Mouse (Mus musculus) right cerebral cortex, postnatal 36 days (tissue): ENCODE measurements around the gene Iqschfp.

Experiments
- DNase-seq, 2 experiments: peaks; one replicate each; pipeline ENCODE4 v3.0.0; 2022; ENCODE audit warnings: low spot score in 2 of 2, mixed read lengths in 1 of 2

The Iqschfp gene

DNA sequence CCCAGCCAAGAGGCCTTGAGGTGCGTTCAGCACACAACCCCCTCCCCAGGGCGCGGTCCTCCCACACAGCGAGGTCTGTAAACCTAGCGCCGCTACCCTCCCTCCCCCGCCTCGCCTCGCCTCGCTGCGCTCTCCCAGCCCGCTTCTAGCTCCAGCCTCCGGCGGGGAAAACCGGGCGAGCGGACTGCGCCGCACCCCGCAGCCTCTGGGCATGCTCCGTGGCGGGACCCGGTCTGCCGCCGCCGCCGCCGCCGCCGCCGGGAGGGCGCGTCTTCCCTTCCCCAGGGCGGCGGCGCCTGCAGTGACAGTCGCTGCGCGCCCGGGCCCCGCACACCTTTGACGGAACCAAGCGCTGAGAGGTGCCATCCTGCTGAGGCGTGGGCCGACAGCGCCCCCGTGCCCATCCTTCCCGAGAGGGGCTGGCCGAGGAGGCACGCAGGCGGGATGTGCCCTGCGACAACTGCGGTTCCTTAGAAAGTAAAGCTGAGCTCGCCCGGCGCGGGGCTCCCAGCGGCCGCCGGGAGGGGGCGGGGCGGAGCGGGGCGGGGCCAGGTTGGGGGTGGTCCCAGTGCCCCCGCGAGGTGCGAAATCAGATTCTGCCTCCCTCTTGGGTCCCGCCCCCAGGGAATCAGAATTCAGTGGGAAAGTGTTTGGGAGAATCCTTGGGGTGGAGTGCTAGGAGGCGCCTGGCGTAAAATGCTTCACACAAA, 601.7 kb downstream of the Iqschfp start:
- DNase-seq = peak; percentile 68 to 72

DNA sequence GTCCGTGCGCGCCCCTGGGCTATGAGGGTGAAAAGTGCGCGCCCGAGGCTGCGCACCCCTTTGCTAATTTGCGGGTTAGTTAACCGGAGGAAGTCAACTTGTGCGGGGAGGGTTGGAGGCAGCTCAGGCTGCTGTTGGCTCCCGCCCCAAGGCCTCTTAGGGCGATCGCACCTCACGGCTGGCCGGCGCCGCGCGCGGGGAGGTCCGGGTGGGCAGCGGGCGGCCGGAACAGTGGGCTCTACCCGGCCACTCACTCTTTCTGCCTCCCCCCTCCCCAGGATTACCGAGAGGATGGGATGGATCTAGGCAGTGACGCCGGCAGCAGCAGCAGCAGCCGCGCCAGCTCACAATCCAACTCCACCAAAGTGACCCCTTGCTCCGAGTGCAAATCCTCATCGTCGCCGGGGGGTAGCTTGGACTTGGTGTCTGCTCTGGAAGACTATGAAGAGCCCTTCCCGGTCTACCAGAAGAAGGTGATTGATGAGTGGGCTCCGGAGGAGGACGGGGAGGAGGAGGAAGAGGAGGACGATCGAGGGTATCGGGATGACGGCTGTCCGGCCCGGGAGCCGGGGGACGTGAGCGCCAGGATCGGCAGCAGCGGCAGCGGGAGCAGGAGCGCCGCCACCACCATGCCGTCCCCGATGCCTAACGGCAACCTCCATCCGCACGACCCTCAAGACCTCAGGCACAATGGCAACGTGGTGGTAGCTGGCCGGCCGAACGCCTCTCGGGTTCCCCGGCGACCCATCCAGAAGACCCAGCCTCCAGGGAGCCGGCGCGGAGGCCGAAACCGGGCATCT, 602.5 kb downstream of the Iqschfp start:
- no peak for DNase-seq

DNA sequence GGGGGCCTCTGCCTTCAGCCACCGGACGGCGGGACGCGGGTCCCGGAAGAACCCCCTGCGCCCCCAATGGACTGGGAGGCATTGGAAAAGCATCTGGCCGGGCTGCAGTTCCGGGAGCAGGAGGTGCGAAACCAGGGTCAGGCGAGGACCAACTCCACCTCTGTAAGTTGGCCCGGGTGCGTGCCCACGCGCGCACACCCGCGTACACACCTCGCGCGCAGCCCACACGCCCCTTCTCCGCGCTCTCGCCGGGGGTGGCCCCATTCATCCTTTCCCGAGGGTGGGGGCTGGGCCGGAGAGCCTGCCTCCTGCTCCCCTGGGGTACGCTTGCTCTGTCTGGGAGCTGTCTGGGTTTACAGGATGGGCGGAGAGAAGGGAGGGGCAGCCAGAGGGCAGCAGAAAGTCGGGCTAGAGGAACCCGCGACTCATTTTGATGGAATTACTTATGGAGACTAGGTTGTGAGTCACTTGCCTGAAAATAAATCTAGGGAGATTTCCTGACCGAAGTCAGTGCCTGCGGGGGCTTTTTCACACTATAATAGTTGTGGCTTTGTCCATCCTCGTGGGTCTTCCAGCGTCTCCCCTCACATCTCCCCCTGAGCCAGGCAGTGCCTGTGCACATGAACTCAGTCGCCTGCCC, 603.2 kb downstream of the Iqschfp start:
- DNase-seq = peak; percentile 59 to 62

DNA sequence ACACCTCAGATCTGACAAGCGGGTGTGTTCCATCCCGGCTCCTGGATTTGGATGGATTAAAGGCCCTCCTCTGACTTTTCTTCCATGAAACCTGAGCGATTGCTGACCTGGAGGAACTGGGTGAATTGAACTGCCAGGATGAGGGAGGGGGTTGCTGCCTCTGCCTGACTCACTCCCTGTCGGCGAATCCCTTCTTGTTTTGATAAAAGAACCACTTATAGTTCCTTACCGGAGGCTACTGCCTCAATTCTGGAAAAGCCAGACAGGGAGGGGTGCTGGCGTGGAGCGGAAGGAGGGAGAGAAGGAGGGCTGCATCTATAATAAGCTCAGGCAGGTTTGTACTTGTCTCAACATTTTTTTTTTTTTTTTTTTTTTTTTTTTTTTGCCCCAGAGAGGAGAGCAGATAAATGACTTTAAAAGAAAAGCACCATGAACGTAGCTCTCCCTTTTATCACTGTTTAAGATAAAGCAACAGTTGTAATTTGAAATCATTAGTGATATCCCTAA, 603.8 kb downstream of the Iqschfp start:
- no peak for DNase-seq

DNA sequence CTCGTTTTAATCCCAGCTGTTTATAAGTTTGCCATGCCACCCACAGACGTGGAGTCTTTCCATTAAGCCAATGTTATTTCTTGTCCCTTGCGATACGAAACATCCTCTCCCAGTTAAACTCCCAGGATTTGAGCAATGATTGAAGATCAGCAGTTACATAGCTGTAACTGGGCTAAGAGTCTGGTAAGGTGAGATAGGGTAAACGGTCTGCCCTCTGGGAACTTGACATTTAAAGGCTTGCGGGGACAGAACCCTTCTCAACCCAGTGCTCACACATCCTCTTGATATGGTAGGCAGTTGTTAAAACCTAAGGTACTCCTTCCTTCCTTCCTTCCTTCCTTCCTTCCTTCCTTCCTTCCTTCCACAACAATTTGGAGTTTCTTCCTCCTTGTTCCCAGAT, 604.5 kb downstream of the Iqschfp start:
- DNase-seq = no peak

DNA sequence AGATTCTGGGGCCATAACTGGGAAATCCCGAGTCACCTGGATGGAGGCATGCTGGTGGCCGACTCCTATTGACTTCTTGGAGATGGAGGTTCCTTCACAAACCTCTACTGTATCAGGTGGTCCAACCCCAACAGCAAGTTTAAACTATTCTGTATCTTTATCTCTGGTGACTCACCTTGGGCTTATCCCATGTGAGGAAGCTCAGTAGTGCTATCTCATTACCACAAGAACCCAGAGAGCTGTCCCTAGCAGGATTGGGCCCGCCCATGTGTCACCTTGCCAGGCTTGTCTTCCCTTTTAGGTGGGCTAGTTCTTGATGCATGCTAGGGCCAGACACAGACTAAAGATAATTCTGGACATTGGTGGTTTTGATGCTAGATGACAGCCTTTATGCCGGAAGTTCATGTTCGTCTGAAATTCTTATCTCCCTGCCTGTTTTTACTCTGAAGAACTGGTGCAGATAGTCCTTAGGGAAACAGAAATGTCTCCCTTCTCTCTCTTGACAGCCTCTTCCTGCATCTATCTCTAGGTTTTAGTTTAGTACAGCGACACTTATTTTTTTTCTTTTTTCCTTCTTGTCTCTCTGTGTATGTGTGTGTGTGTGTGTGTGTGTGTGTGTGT, 607.6 kb downstream of the Iqschfp start:
- peak in 1 of 2 experiments; percentile 0 for DNase-seq

DNA sequence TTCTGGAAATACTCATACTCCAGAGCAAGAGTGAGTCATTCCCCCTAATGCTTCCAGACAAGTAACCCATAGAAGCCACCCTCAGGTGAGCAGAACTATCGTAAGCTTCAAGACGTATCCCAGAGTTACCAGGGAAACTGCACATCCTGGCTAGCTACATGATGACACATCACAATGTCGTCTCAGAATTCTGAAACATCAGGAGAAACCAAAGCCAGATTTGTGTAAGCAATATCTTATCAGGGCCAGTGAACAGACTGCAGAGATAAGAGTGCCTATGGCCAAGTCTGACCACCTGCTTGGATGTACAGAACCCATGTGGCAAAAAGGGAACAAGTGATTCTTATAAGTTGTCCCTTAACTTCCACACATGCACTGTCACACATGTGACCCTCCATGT, 612.8 kb downstream of the Iqschfp start:
- DNase-seq = no peak

DNA sequence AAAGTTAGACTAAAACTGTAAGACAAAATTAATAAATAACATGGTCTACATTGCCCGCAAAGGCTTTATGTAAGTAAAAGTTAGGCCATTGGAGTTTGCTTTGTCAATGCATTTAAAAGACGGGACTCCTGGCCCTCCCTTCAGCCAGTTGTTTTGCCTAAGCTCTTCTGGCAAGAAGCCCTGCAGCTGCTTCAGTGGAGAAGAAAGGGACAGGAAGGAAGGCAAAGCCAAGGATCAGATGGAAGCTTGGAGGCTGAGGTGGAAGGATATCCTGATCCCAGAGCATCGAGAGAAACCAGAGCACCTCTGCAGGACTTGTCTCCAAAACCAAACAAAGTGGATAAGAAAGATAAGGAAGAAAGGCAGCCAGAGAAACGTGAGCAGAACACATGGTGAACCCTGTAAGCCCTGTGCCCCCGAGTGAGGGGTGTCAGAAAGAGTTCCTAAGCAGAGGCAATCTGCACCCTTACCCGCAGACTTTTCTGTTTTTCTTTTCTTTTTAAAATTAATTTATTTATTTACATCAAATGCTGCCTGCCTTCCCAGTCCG, 614.8 kb downstream of the Iqschfp start:
- DNase-seq = no peak

DNA sequence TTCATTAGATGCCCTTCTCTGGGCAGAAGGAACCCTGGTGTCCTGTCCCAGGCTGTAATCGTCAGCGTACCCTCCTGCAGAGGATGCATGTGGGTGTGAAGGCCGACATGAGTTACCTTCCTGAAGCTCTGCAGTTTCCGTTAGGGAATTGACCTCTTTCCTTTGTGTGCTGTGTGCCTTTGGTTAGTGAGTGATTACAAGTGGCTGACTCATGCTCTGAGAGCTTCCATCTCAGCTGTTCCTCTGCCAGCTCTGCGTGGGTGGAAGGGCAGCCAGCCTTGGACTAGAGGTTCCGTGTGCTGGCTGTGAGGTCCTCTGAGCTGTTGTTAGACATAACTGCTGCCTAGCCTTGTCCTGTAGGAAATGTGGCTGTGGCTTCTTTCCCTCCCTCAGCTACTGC, 616.6 kb downstream of the Iqschfp start:
- peak in 1 of 2 experiments; percentile 54 for DNase-seq

DNA sequence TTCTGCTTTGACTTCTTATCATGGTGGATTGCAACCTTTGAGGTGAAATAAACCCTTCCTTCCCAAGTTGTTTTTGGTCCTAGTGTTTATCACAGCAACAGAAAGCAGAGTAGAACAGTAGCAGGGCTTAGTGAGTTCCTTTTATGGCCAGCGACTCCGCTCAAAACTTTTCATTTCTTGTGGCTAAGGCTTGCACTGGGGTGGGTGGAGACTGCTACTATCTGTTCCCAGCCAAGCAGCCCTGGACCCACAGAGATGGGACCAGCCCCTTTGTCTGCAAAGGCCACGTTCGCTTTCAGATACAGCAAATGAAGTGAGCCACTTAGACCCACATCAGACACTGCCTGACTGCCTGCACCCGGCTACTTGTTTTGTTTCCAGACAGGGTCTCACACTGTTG, 618.8 kb downstream of the Iqschfp start:
- DNase-seq = no peak

DNA sequence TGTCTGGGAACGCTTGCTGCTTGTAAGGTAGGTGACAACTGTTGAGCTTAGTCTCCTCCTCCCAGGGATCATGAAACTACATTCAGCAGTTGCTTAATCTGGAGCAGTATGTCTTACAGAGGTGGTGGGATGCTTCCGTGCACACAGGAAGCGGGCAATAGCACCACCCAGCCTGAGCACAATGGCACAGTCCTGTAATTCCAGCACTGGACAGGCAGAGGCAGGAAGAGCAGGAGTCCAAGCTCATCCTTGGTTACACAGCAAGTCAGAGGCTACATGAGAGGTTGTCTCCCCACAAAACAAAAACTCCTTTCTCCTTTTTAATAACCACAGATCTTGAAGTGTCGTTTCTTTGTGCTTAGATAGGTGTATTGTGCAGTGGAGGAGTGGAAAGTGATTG, 619.7 kb downstream of the Iqschfp start:
- no peak for DNase-seq

DNA sequence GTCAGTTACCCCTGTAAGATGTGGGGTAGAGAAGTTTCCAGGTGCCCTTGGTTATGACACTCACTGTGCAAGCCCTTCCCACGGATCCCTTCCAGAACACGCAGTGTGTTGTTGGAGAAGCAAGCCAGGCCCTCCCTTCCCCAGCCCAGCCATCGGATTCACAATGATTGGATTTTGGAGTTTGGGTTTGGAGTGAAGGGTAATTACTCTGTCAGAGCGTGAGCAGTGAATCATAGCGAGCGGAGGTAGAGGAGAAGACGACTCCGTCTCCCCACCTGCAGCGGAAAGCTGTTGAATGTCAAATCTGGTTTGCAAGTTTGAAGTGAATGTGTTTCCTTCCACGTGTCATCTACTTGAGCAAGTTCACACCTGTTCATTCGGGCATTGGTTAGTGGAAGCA, 620.3 kb downstream of the Iqschfp start:
- DNase-seq = no peak

DNA sequence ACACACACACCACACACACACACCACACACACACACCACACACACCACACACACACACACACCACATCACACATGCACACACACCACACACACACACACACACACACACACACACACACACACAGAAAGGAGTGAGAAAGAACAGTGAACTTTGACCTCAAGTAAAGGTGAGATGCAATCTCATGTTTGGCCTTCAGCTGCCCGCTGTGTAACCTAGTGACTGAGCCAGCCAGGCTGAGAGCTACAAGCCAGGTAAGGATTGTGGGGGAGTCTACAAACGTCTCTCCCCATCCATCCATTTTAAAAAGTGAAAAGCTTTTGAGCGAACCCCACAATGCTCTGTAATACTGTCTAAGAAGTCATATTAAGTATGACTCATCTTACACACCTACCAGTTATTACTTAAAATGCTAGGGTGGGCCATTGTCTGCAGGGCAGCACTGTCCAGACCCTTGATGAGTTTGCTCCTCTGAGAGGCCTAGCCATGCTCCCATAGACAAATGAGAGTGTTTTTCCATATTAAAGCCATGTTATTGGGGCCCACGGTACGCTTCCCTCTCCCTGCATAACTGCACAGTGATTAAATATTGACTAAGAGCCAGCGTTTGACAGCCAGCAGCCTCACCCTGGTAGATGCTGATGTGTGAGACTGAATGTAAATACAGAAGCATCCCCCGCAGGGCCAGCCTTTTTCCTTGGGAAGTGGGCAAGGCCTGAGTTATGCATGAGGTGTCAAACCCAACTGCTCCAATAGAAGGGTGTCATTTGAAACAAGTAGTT, 621.5 kb downstream of the Iqschfp start:
- no peak for DNase-seq

DNA sequence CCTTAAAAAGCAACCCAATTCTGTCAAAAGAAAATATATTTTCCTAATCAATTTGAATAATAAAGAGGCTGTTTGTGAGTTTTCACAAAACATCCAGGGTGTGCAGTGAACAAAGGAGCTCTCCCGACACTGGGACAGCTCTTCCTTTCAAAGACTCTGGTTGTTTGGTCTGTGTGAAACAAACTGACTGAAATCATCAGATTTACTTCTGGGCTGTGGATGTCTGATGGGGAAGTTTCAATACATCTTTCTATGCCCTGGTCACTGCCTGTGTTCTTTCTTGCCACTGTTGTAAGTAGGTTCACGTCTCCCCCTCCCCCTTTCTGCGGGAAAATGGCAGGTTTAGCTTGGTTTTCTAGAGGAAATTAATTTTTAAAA, 622.1 kb downstream of the Iqschfp start:
- no peak for DNase-seq

DNA sequence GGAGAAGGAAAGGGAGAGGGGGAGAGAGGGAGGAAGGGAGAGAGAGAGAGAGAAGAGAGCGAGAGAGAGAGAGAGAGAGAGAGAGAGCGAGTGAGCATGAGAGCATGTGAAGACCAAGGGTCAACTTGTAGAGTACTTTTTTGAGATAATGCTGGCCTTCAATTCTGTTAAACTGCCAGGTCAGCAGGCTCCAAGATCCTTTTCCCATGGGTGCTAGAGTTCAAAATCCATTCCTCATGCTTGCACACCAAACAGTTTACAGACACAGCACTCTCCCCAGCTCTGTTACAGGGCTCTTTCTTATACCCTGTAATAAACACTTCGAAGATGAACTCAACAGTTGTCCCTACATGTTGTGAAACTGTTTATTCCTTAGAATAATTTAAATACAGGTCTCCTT, 622.7 kb downstream of the Iqschfp start:
- DNase-seq = no peak

DNA sequence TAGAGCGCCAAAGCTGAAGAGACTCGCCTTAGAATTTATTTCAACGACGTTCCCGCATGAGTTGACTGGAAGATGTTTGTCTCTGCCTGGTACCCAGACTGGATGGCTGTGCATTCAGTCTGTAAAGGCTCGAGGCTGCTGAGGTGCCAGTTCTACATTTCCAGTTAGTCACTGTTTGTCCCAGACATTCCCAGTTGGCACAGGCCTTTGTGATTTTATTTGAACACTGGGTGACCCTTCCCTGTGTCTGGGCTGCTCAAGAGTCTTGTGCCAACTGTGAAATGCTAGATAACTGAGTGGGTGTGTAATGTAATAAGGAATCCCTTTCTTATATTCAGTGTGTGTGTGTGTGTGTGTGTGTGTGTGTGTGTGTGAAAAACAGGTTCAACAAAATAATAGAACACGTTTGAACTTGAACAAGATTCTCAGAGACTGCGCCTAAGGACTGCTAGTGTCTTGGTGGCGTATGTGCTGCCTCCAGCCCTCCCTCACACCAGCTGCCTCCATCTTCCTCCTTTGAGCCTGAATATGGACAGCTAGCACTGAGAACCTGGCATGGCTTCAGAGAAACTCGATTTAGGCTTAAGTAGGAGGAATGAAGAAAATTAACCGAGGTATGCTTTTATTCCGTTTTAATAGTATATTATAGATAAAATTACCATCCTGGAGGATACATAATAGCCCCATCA, 624.5 kb downstream of the Iqschfp start:
- DNase-seq = peak; percentile 39 to 78

DNA sequence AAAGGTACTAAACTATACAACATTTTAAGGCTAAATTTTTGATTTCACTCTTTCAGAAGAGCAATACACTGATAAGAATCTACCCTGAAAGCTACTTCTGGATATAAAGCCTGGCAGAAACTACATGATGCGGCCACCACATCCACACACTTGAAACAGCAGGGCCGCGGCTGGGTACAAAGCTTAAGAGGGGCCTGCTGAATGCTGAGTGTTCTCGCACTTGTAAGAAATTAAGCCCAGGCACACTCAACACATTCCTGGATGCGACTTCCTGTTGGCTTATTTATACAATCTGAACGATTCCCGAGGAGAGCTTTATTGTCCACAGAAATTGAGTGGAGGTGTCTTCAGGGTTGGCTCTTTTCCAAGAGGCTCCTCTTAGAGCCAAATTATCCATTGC, 625.2 kb downstream of the Iqschfp start:
- no peak for DNase-seq

DNA sequence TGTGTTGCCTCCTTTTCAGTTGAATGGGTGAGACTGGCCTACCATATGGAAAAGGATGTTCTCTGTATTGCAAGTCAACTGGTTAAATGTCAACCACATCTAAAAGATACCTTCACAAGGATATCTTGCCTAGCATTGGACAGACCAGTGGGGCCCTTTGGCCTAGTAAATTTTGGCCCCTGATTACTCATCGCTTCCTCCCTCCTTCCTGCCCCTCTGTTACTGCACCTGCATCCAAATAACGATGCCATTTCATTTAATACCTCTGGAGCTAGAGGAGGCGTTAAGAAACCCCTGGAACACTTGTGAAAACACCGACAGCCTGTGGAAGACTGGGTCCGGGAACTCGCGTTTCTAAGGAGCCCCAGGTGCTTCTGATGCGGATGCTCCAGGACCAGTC, 626.0 kb downstream of the Iqschfp start:
- no peak for DNase-seq

DNA sequence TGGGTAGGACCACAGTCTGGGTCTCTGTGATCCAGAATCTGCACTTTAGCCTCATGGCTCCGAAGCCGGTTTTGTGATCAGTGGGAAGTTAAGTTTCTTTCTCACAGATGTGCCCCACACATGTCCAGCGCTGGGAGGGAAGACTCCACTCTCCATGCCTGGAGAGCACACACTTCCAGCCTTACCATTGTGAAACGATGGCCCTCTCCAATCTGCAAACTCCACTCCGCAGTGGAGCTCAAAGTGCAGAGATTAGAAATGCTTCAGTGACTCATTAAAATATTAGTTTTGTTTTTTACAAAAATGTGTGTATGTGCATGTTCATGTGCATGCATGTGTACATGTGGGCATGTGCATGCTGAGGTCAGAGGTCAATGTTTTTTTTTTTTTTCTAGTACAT, 626.6 kb downstream of the Iqschfp start:
- no peak for DNase-seq

DNA sequence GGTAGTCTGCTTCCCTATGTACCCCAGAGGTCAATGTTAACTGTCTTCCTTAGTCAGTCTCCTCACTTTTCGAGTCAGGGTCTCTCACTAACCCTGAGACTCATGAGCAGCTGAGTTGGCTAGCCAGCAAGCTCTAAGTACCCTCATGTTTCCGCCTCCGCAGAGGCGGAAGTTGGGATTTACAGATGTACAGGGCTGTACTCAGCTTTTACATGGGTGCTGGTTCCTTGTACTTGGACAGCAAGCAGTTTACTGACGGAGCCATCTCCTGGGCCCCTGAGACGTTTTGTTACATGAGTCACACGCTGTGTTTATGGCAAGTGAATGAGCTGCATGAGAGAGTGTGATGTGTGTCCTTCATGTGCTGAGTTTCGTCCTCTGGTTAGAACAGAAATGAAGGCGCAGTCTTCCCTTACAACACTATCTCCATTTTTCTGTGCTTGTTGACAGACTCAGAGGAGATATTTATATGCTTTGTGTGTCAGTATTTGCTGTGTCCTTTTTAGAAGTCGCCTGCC, 633.4 kb downstream of the Iqschfp start:
- DNase-seq = no peak
